Mouse (Mus musculus): ENCODE measurements around the gene Cntn6.

- no peak for TF ChIP-seq POLR2A (IDR thresholded peaks at IDR 0.05; ENCODE audit: low read depth, low read length)
- no peak for TF ChIP-seq CTCF (conservative IDR thresholded peaks at IDR 0.05; ENCODE audit: insufficient read depth, insufficient read length, low read depth, low read length)
These were observed 391.4 kb downstream of the Cntn6 start for GRCm38 (mm10) chr6:104884021-104884420.

Measured in kidney, adult 2 months (tissue).